Mouse (Mus musculus) heart, embryonic 16.5 days (tissue): ENCODE measurements around the gene Gdf1. TPM values are rescaled to one million over a fixed set of nuclear protein-coding genes. Genes with fewer than 3 reads are reported as not detected.

Source experiments
- ATAC-seq: fragments of 200-750 bp; cut with Nextera tagmentation; replicated peaks from 2 replicates; pipeline ENCODE4 v1.8.0; 2017; ENCODE audit warnings: moderate number of reproducible peaks; ENCODE audit not compliant: insufficient read depth, low FRiP score; ENCODE audit errors: extremely low read depth
- H3K27ac ChIP-seq: fragments of 300-500 bp; sonication (generic); 2 replicates; pipeline ENCODE4 v1.5.1; 2014; ENCODE audit warnings: mild to moderate bottlenecking, low read length, control low read depth, moderate library complexity
- H3K27me3 ChIP-seq: fragments of 300-500 bp; sonication (generic); 2 replicates; pipeline ENCODE4 v1.6.1; 2014; ENCODE audit warnings: low read length, mixed read lengths; ENCODE audit not compliant: control insufficient read depth, insufficient read depth
- H3K36me3 ChIP-seq: fragments of 300-500 bp; sonication (generic); 2 replicates; pipeline ENCODE4 v1.6.1; 2014; ENCODE audit not compliant: control insufficient read depth, insufficient read depth
- H3K4me1 ChIP-seq: fragments of 300-500 bp; sonication (generic); 2 replicates; pipeline ENCODE4 v1.6.1; 2014; ENCODE audit warnings: low read length, mixed read lengths; ENCODE audit not compliant: control insufficient read depth, insufficient read depth
- H3K4me2 ChIP-seq: fragments of 300-500 bp; sonication (generic); 2 replicates; pipeline ENCODE4 v1.6.1; 2014; ENCODE audit warnings: low read depth, mild to moderate bottlenecking, control low read depth, low read length
- H3K4me3 ChIP-seq: fragments of 300-500 bp; sonication (generic); 2 replicates; pipeline ENCODE4 v1.5.1; 2014; ENCODE audit warnings: mild to moderate bottlenecking, control low read depth, low read length
- H3K9ac ChIP-seq: fragments of 300-500 bp; sonication (generic); 2 replicates; pipeline ENCODE4 v1.6.1; 2014; ENCODE audit warnings: low read length, control low read depth
- H3K9me3 ChIP-seq: fragments of 300-500 bp; sonication (generic); replicated peaks from 2 replicates; pipeline ENCODE4 v1.6.1; 2016; ENCODE audit warnings: low read length; ENCODE audit not compliant: control insufficient read depth
- WGBS: fragments of 180-500 bp; shearing (Covaris S2); extraction: QIAGEN DNeasy Blood & Tissue Kit; methylation state at CpG from one replicate; pipeline ENCODE4 v1.1.7; 2014; 5-methylcytosine and 5-hydroxymethylcytosine counted together
- polyA plus RNA-seq: library from polyadenylated mRNA; unstranded; fragments of >200 nt; fragmentation: Nextera tagmentation; extraction: Ambion mirVana; gene quantifications from 2 replicates; pipeline ENCODE4 v1.2.1, GENCODE M21; 2015

Gene Gdf1
- polyA plus RNA-seq, 1 experiment from 2014 or later = 1.4 TPM

DNA sequence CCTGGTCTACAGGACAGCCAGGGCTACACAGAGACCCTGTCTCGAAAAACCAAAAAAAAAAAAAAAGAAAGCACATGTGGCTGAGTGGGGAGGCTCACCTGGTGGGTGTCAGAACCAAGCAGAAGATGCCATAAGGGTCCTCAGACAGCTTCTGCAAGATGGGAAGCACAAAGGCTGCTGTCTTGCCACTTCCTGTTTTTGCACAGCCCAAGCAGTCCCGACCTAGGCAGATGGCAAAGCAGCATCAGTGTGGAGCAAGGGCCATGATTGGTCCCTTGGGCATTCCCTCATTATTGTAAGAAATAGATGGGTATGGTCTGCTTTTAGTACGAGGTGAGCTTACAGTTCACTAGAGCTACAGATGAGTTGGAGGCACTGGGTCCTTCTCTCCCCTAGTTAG is 28.7 kb upstream of the Gdf1 start:
- WGBS = 77% methylated on average over 3 of the region's 3 CpGs

DNA sequence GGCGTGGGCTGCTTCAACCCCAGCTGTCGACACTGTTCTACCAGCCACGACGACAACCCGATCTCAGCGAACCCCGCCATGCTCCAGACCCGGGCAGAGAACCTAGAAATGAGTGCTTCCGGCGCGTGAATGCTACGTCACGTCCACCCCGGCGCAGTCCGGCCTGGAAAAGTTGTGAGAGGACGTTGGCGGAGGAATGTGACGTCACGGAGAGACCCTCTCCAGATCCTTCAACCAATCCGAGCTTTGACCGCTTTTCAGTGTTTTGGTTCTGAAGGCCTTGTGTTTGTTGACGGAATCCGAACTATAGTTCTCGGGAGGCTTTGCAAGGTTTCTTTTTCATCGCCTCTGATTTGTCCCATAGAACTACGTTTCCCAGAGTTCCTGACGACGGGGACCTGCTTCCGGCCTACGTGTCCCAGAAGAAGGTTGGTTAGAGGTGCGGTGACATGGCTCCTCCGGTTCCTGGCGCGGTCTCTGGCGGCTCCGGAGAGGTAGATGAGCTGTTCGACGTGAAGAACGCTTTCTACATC is 27.2 kb upstream of the Gdf1 start, which contains the start of the genes Ddx49 and Cope:
TSS of gene Ddx49 (minus strand) at position 132 of the 533 bp plus-strand sequence.
TSS of gene Cope (plus strand) at position 161 of the 533 bp plus-strand sequence.
- Histone ChIP-seq H3K27me3 (no peaks in the 10 kb centered on the region), H3K9me3 (no peaks in the 10 kb centered on the region), H3K4me3 (peak within 1 kb of the TSS; percentile 99), H3K4me1 (peaks cover 18% of the 10 kb centered on the region), H3K4me2 (peak within 1 kb of the TSS; percentile 97), H3K27ac (peak within 1 kb of the TSS; percentile 86), H3K36me3 (peaks cover 26% of the 10 kb centered on the region), H3K9ac (peak within 1 kb of the TSS; percentile 93)
- ATAC-seq = peak; percentile 90
- WGBS = under 1% methylated on average over 40 of the region's 40 CpGs

More for the DNA sequence above, 28.7 kb upstream of the Gdf1 start:
- Histone ChIP-seq H3K9ac (no peak overlapping the region), H3K4me2 (no peak overlapping the region), H3K27me3 (no peaks in the 10 kb centered on the region), H3K4me3 (no peak overlapping the region), H3K27ac (no peak overlapping the region), H3K9me3 (no peaks in the 10 kb centered on the region), H3K4me1 (peaks cover 18% of the 10 kb centered on the region), H3K36me3 (peaks cover 25% of the 10 kb centered on the region)
- ATAC-seq = no peak

GRCm38 (mm10) chr8:70302901-70303300 is 26.7 kb upstream of the Gdf1 start:
- Histone ChIP-seq H3K9ac (peak overlapping the region; percentile 93), H3K4me1 (peaks cover 18% of the 10 kb centered on the region), H3K4me2 (peak overlapping the region; percentile 97), H3K27ac (peak overlapping the region; percentile 86), H3K9me3 (no peaks in the 10 kb centered on the region), H3K27me3 (no peaks in the 10 kb centered on the region), H3K36me3 (peaks cover 30% of the 10 kb centered on the region), H3K4me3 (peak overlapping the region; percentile 99)
- WGBS = 2% methylated on average over 16 of the region's 16 CpGs
- no peak for ATAC-seq

GRCm38 (mm10) chr8:70309311-70309710 is 20.3 kb upstream of the Gdf1 start:
- H3K9ac ChIP-seq = no peak overlapping the region
- no peak overlapping the region for H3K4me2 ChIP-seq
- no peak for ATAC-seq
- WGBS = 48% methylated on average over 2 of the region's 2 CpGs
- H3K27ac ChIP-seq = no peak overlapping the region
- H3K4me3 ChIP-seq = no peak overlapping the region
- no peaks in the 10 kb centered on the region for H3K27me3 ChIP-seq
- peaks cover 2% of the 10 kb centered on the region; the same call in 1 of the 2 replicates for H3K4me1 ChIP-seq
- no peaks in the 10 kb centered on the region for H3K9me3 ChIP-seq
- H3K36me3 ChIP-seq = peaks cover 67% of the 10 kb centered on the region

DNA sequence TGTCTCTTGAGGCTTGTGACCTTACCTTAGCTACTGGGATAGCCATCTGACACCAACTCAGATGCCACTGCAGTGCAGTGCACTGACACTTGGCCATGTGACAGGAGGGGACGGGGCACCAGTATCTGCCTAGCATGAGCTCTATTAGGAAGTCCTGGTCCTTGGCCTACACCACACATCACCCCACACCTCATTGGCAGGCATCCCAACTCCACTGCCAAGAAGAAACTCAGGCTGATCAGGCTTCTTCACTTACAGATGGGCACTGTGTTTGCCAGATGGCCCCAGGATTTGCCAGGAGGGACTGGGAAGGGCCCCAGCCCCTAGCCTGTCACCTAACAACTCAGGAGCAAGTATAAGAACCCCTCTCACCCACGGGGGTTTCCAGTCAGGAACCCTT is 16.2 kb upstream of the Gdf1 start:
- no peak overlapping the region for H3K27ac ChIP-seq
- H3K9ac ChIP-seq = no peak overlapping the region
- WGBS = 55% methylated on average over 2 of the region's 2 CpGs
- H3K4me1 ChIP-seq = peaks cover 13% of the 10 kb centered on the region
- H3K4me3 ChIP-seq = no peak overlapping the region
- H3K9me3 ChIP-seq = no peaks in the 10 kb centered on the region
- ATAC-seq = no peak
- H3K4me2 ChIP-seq = no peak overlapping the region
- H3K27me3 ChIP-seq = no peaks in the 10 kb centered on the region
- peaks cover 37% of the 10 kb centered on the region for H3K36me3 ChIP-seq

GRCm38 (mm10) chr8:70315624-70316510 is 13.8 kb upstream of the Gdf1 start, which contains the start of gene Cers1:
Gene Cers1 (plus strand): TSS chr8:70315775.
- H3K27ac ChIP-seq = no peak within 1 kb of the TSS

GRCm38 (mm10) chr8:70316511-70317504 is 12.8 kb upstream of the Gdf1 start:
- Histone ChIP-seq H3K4me3 (peak overlapping the region; percentile 63), H3K9me3 (no peaks in the 10 kb centered on the region), H3K4me2 (peak overlapping the region; percentile 92), H3K4me1 (peaks cover 13% of the 10 kb centered on the region), H3K27ac (no peak overlapping the region), H3K36me3 (peaks cover 12% of the 10 kb centered on the region), H3K9ac (peak overlapping the region; percentile 76), H3K27me3 (no peaks in the 10 kb centered on the region)
- peak; percentile 23 for ATAC-seq
- 23% methylated on average over 15 of the region's 15 CpGs for WGBS

More at GRCm38 (mm10) chr8:70315624-70316510, 13.8 kb upstream of the Gdf1 start, which contains the start of gene Cers1:
- WGBS = 4% methylated on average over 63 of the region's 66 CpGs
- Histone ChIP-seq H3K9ac (peak within 1 kb of the TSS; percentile 76), H3K4me3 (peak within 1 kb of the TSS; percentile 63), H3K4me2 (peak within 1 kb of the TSS; percentile 92), H3K4me1 (peaks cover 13% of the 10 kb centered on the region), H3K9me3 (no peaks in the 10 kb centered on the region), H3K36me3 (peaks cover 20% of the 10 kb centered on the region), H3K27me3 (no peaks in the 10 kb centered on the region)
- ATAC-seq = peak; percentile 71

- Histone ChIP-seq H3K27me3 (no peaks in the 10 kb centered on the region), H3K4me1 (peaks cover 13% of the 10 kb centered on the region), H3K9ac (no peak overlapping the region), H3K9me3 (no peaks in the 10 kb centered on the region), H3K36me3 (peaks cover 7% of the 10 kb centered on the region), H3K4me2 (no peak overlapping the region), H3K27ac (no peak overlapping the region), H3K4me3 (no peak overlapping the region)
- 79% methylated on average over 5 of the region's 5 CpGs for WGBS
- no peak for ATAC-seq
Measured at GRCm38 (mm10) chr8:70317872-70318271, 11.7 kb upstream of the Gdf1 start.
